Mouse (Mus musculus) Patski (cell line): ENCODE data around the gene Tekt2. TPM values are rescaled to one million over a fixed set of nuclear protein-coding genes. Genes with fewer than 3 reads are reported as not detected.

ENCODE experiments used
- ATAC-seq: fragments of 100-300 bp; one replicate; pipeline ENCODE4 v1.8.0; 2021
- CTCF ChIA-PET: fragments of 350-600 bp; sonication (Branson Sonifier 250); formaldehyde crosslinking; loops from one replicate; lab custom pipeline; 2022; ENCODE audit warnings: inconsistent platforms; lab: Charles Lee
- POLR2A ChIA-PET: fragments of 350-600 bp; sonication (Branson Sonifier 250); formaldehyde crosslinking; loops from one replicate; lab custom pipeline; 2022; ENCODE audit warnings: antibody characterized with exemption, inconsistent platforms; lab: Charles Lee
- DNase-seq: peaks from one replicate; pipeline ENCODE4 v3.0.0-alpha.2; 2011; ENCODE audit warnings: low read depth, low spot score
- H3K27me3 ChIP-seq: fragments of 371-371 bp; one replicate; pipeline ENCODE4 v1.5.1; 2021
- CTCF ChIP-seq: fragments of 100-300 bp; IDR thresholded peaks from one replicate; pipeline ENCODE4 v1.5.1; 2021
- in situ Hi-C: fragments of 300-500 bp; cut with MboI; formaldehyde crosslinking; loops from 3 replicates; pipeline ENCODE4 v1.11.1; 2018; ENCODE audit warnings: low pct_unique_long_range_greater_than_20kb, mixed read lengths
- polyA plus RNA-seq: library from polyadenylated mRNA; unstranded; gene quantifications from one replicate; pipeline ENCODE4 v1.2.3, GENCODE M21; 2021

Tekt2 gene
- polyA plus RNA-seq, 1 experiment from 2014 or later, result 0.14 TPM

- no peak for TF ChIP-seq CTCF
- no peaks in the 10 kb centered on the region for H3K27me3 ChIP-seq
- DNase-seq (no peak), ATAC-seq (peak; percentile 60)
- in situ Hi-C loops, result no loop called here
- ChIA-PET CTCF (interaction anchor here (0.7 to 1.3 kb wide), 4 partner anchors 12 to 23 kb away, joined by 3 to 4 read pairs (median 4); no protein-coding TSS in a partner anchor), POLR2A (no interaction called here)
Measured at GRCm38 (mm10) chr4:126291196-126291595, 34.3 kb downstream of the Tekt2 start.

DNA sequence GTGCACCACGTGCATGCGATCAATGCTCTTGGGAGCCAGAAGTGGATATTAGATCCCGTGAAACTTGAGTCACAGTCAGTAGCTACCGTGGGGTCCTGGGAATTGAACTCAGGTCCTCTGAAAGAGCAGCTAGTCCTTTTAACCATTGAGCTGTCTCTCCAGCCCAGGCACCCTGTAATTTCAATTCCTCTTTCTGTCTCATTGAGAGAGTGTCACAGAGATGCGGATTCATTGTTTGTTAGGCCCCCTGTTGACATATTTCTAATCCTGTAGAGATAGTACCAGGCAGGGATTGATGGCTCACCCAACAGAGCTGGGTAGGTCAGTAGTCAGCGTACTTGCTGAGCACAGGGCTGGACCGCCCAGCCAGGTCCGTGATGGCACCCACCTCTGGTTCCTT is 35.2 kb downstream of the Tekt2 start:
- no peak for TF ChIP-seq CTCF
- in situ Hi-C loops, result no loop called here
- no peaks in the 10 kb centered on the region for H3K27me3 ChIP-seq
- POLR2A ChIA-PET, result no interaction called here
- CTCF ChIA-PET, result interaction anchor here (1.0 kb wide), 1 partner anchor 23 kb away, joined by 3 read pairs; no protein-coding TSS in a partner anchor
- DNase-seq (no peak), ATAC-seq (no peak)

- ATAC-seq (no peak), DNase-seq (no peak)
- ChIA-PET CTCF (no interaction called here), POLR2A (no interaction called here)
- in situ Hi-C loops, result no loop called here
- H3K27me3 ChIP-seq, result no peaks in the 10 kb centered on the region
- TF ChIP-seq CTCF, result no peak
Measured at GRCm38 (mm10) chr4:126288085-126288666, 37.3 kb downstream of the Tekt2 start.

DNA sequence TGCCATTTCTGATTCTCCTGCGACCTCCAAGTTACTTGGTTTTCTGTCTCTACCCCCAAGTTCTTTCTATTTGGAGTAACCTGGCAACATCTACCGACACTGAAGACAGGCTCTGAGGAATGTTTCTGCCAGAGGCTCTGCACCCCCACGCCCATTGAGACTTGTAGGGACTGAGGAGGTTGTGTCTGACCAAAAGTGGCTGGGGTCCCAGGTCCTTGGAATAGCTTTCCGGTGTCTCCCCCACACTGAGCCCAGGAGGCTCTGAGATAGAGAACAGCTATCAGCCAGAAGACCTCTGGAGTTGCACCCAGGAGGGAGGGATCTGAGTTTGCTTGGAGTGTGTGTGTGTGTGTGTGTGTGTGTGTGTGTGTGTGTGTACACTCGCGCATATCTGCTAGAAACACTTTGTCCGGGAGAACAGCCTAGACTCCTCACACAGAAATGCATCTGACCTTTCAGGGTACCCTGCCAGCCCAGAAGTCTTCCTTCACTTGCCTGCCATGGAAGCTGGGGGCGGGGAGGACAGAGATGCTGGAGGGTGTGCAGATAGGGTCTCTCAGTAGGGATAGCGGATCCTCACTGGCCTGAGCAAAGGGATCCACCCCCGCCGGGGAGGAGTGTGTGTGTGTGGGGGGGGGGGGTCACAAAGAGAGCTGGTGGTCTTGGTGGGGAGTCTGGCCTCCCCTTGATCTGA is 38.0 kb downstream of the Tekt2 start:
- in situ Hi-C loops, result no loop called here
- POLR2A ChIA-PET, result no interaction called here
- no peak for TF ChIP-seq CTCF
- H3K27me3 ChIP-seq, result no peaks in the 10 kb centered on the region
- CTCF ChIA-PET, result interaction anchor here (0.9 kb wide), 1 partner anchor 23 kb away, joined by 3 read pairs; no protein-coding TSS in a partner anchor
- DNase-seq (no peak), ATAC-seq (no peak)

- no peak for ATAC-seq
- DNase-seq, result no peak
- ChIA-PET CTCF (interaction anchor here (0.9 kb wide), 1 partner anchor 24 kb away, joined by 3 read pairs; no protein-coding TSS in a partner anchor), POLR2A (no interaction called here)
- TF ChIP-seq CTCF, result no peak
- in situ Hi-C loops, result no loop called here
- no peaks in the 10 kb centered on the region for H3K27me3 ChIP-seq
Measured at GRCm38 (mm10) chr4:126286492-126286891, 39.0 kb downstream of the Tekt2 start, which contains the start of gene Col8a2. Gene Col8a2 (plus strand): TSS chr4:126286793.

- no peak for ATAC-seq
- ChIA-PET POLR2A (no interaction called here), CTCF (no interaction called here)
- no peak for DNase-seq
- in situ Hi-C loops, result no loop called here
- no peak for TF ChIP-seq CTCF
- no peaks in the 10 kb centered on the region for H3K27me3 ChIP-seq
Measured at GRCm38 (mm10) chr4:126283582-126283981, 41.9 kb downstream of the Tekt2 start.

DNA sequence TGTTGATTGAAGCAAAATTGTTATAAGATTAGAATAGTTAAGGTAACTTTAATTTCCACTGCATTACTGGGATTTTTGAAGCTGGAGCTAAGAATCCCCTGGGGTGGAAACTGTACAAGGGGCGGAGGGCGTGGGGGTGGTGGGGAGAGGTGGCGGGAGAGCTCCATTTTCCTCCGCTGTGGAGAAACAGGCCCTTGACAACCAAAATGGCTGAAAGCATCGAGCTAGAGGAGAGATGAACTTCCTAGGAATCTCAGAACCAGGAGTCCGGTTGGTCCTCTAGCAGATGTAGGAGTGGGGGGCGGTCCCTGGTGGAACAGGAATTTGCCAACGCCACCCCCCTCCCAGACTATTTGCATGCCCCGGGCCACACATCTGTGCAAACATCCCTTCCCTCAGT is 43.8 kb downstream of the Tekt2 start:
- CTCF ChIA-PET, result no interaction called here
- TF ChIP-seq CTCF, result no peak

GRCm38 (mm10) chr4:126278961-126279360 is 46.5 kb downstream of the Tekt2 start:
- TF ChIP-seq CTCF, result no peak
- DNase-seq, result no peak
- no peaks in the 10 kb centered on the region for H3K27me3 ChIP-seq
- ATAC-seq, result no peak
- in situ Hi-C loops, result no loop called here
- CTCF ChIA-PET, result interaction anchor here (0.9 to 1.8 kb wide), 3 partner anchors 13 to 35 kb away, joined by 3 to 8 read pairs (median 5); no protein-coding TSS in a partner anchor
- POLR2A ChIA-PET, result no interaction called here

More for the DNA sequence above, 43.8 kb downstream of the Tekt2 start:
- in situ Hi-C loops, result no loop called here
- DNase-seq (no peak), ATAC-seq (no peak)
- POLR2A ChIA-PET, result no interaction called here
- H3K27me3 ChIP-seq, result no peaks in the 10 kb centered on the region

DNA sequence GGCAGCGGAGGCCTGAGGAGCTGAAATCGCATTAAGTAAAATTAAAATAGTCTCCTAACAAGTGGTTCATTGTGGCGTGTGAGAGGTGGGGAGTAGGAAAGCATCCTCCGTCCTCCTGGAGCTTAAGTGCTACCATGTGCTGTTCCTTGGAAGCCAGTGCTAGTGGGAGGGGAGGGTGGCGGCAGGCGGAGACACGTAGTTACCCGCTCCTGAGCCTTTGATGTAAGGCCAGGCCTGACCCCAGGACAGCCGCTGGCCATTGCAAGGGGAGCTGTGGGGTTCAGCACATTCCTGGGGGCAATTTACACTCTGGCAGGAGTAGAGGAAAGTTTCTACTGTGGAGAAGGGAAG is 46.9 kb downstream of the Tekt2 start:
- ChIA-PET POLR2A (no interaction called here), CTCF (interaction anchor here (0.9 to 1.8 kb wide), 6 partner anchors 13 to 74 kb away, joined by 3 to 8 read pairs (median 4); no protein-coding TSS in a partner anchor)
- no peak for TF ChIP-seq CTCF
- no peak for ATAC-seq
- H3K27me3 ChIP-seq, result no peaks in the 10 kb centered on the region
- DNase-seq, result no peak
- in situ Hi-C loops, result no loop called here

DNA sequence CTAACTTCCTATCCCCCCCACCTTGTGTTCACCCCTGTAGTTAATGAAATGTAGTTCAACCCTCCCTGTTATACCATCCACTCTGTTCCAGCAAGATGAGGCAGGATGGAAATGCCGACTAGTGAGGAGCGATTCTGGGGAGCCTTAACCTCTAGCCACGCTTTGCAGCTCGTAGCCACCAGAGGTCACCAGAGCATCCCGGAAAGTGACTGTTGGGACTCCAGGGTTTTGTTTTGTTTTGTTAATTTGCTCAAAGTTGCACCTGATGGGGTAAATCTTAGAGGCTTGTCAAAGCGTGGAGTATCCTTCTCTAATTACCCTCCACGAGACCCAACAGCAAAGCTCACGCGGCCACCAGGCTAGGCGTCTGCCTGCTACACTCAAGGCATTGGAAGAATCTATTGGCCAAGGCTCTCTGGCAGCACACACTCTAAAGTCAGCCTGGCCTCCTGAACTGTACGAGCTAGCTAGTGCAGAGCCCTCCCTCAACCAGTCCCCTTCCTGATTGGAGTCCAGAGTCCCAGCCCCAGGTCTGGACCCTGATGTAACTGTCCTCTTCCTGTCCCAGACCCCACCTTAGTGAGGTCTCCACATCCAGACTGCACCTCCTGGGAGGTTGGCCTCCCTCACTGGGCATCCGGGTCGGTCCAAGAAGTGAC is 47.5 kb downstream of the Tekt2 start:
- in situ Hi-C loops, result no loop called here
- POLR2A ChIA-PET, result no interaction called here
- DNase-seq (no peak), ATAC-seq (no peak)
- no peaks in the 10 kb centered on the region for H3K27me3 ChIP-seq
- CTCF ChIA-PET, result interaction anchor here (0.9 to 1.8 kb wide), 6 partner anchors 13 to 73 kb away, joined by 3 to 8 read pairs (median 4); no protein-coding TSS in a partner anchor
- peak; percentile 84 for TF ChIP-seq CTCF
